Mouse (Mus musculus): ENCODE measurements around the gene Aup1.

DNA sequence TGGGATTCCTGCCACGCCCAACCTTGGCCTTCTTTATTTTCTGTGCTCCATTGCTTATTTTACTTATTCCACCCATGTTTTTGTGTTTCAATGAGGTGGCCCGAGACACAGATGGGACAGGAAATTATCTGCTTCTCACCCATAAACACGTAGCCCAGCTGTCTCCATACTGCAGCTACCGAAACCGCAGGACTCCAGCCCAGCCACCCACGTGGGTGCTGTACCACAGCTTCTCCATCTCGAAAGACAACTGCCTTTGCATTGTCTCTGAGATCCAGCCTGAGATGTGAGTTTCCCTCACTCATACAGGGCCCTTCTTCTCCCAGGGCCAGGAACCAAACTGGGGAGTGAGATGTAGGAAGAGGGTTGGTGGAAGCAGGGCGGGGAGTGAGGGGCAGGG lies 11.7 kb downstream of the Aup1 start:
- TF ChIP-seq EP300 (IDR thresholded peaks at IDR 0.05; ENCODE audit: low read depth) (no peak), CTCF (IDR thresholded peaks at IDR 0.05; ENCODE audit: low read depth) (no peak)
